10 mouse cellular contexts compared by ENCODE assay signal in genomic region chr13:30093086-30093485, GRCm38 (mm10). TPM values are rescaled to one million over a fixed set of nuclear protein-coding genes. Genes with fewer than 3 reads are reported as not detected.
DNase-seq lines count a peak whose midpoint lies in the region; ATAC-seq and TF ChIP-seq lines count a peak whose summit lies in the region.
"Had no signal": no experiment of that assay in that cellular context is flagged by ENCODE, and none has a peak within 500 bp of the region (broad histone marks: within the 10 kb centered on the region; RNA-seq: fewer than 3 reads in every experiment).

No protein-coding gene starts in this region.

- peak; percentile 1 to 17 for DNase-seq in kidney, postnatal 36 days
- no peak for DNase-seq in kidney, postnatal 14 days
- DNase-seq in CH12.LX (ENCODE audit: extremely low read depth): no peak
- DNase-seq in NIH3T3 (ENCODE audit: low read depth): peak; percentile 12

- H3K4me1 ChIP-seq in CH12.LX (ENCODE audit: control insufficient read depth in 1 of 2, insufficient read depth in 2 of 2): 0 out of 4 replicates have a peak, but pooled peaks cover 0 to 1% of the 10 kb centered on the region in 2 experiments
- no peaks in the 10 kb centered on the region for H3K4me1 ChIP-seq in neural tube, embryonic 15.5 days
- H3K4me1 ChIP-seq: limb, embryonic 12.5 days had no signal

- H3K79me2 ChIP-seq in CH12.LX (replicated peaks; ENCODE audit: control insufficient read depth, extremely low read depth, insufficient read depth, poor library complexity, severe bottlenecking): no peaks in the 10 kb centered on the region

- H3K27me3 ChIP-seq in CH12.LX (replicated peaks): no peaks in the 10 kb centered on the region
- no peaks in the 10 kb centered on the region for H3K27me3 ChIP-seq in neural tube, embryonic 15.5 days (replicated peaks)
- H3K27me3 ChIP-seq: limb, embryonic 12.5 days; stomach, embryonic 15.5 days had no signal

- no peak overlapping the region for H3K9ac ChIP-seq in CH12.LX (ENCODE audit: insufficient read depth, low read depth)
- no peak overlapping the region for H3K9ac ChIP-seq in neural tube, embryonic 15.5 days (replicated peaks)
- H3K9ac ChIP-seq: limb, embryonic 12.5 days; stomach, embryonic 15.5 days had no signal

- 46% methylated on average over 2 of the region's 2 CpGs for WGBS in neural tube, embryonic 15.5 days

- H3K4me3 ChIP-seq in CH12.LX (replicated peaks in 1 of 3; ENCODE audit: low read depth in 2 of 3, low read length in 2 of 3, poor library complexity in 1 of 3): no peak overlapping the region
- no peak overlapping the region for H3K4me3 ChIP-seq in neural tube, embryonic 15.5 days (replicated peaks)
- H3K4me3 ChIP-seq: limb, embryonic 12.5 days; myocyte; stomach, embryonic 15.5 days had no signal

- TF ChIP-seq CTCF in CH12.LX (conservative IDR thresholded peaks at IDR 0.05 in 1 of 2, IDR thresholded peaks at IDR 0.05 in 1 of 2; ENCODE audit: low read depth in 2 of 2, low read length in 2 of 2): peak; percentile 33 to 72

- in situ Hi-C loops in CH12.LX (cut with MboI; ENCODE audit: low pct_ligation_motif_present, low pct_unique_long_range_greater_than_20kb, low sequenced_read_pairs): no loop called here

- no peak for TF ChIP-seq POLR2A in CH12.LX (IDR thresholded peaks at IDR 0.05; ENCODE audit: low read depth, low read length)

- dilution Hi-C loops in CH12.LX (cut with MboI; ENCODE audit: extremely low pct_ligation_motif_present, extremely low pct_unique_long_range_greater_than_20kb, low sequenced_read_pairs): no loop called here

- peaks cover 8% of the 10 kb centered on the region for H3K9me3 ChIP-seq in CH12.LX (replicated peaks; ENCODE audit: low read length)
- no peaks in the 10 kb centered on the region for H3K9me3 ChIP-seq in neural tube, embryonic 15.5 days (replicated peaks)
- H3K9me3 ChIP-seq: limb, embryonic 12.5 days; stomach, embryonic 15.5 days had no signal

- peak; percentile 77 for TF ChIP-seq RAD21 in CH12.LX (IDR thresholded peaks at IDR 0.05; ENCODE audit: low read depth, low read length)

- H3K27ac ChIP-seq in CH12.LX (ENCODE audit: insufficient read depth, low read depth): no peak overlapping the region
- no peak overlapping the region for H3K27ac ChIP-seq in neural tube, embryonic 15.5 days (replicated peaks)
- H3K27ac ChIP-seq: limb, embryonic 12.5 days; stomach, embryonic 15.5 days had no signal

- no peak for TF ChIP-seq EP300 in CH12.LX (IDR thresholded peaks at IDR 0.05; ENCODE audit: low read length)

- H3K4me2 ChIP-seq in CH12.LX (ENCODE audit: insufficient read depth, low read depth, poor library complexity, severe bottlenecking): no peak overlapping the region
- H3K4me2 ChIP-seq in neural tube, embryonic 15.5 days: no peak overlapping the region
- H3K4me2 ChIP-seq: limb, embryonic 12.5 days; stomach, embryonic 15.5 days had no signal

- peak; percentile 83 for ATAC-seq in megakaryocyte progenitor cell, adult 5-6 weeks (replicated peaks; ENCODE audit: poor library complexity)
- no peak for ATAC-seq in neural tube, embryonic 15.5 days (ENCODE audit: low FRiP score)
- ATAC-seq in erythroid progenitor cell, adult 5-6 weeks (replicated peaks; ENCODE audit: low FRiP score, poor library complexity, severe bottlenecking): no peak

- no peaks in the 10 kb centered on the region for H3K36me3 ChIP-seq in CH12.LX (replicated peaks in 1 of 2; ENCODE audit: control insufficient read depth in 1 of 2, insufficient read depth in 1 of 2, low read length in 1 of 2)
- H3K36me3 ChIP-seq in neural tube, embryonic 15.5 days: no peaks in the 10 kb centered on the region
- H3K36me3 ChIP-seq: limb, embryonic 12.5 days; stomach, embryonic 15.5 days had no signal

TF ChIP-seq in CH12.LX, 34 proteins besides CTCF, POLR2A, EP300 and RAD21:
- TF ChIP-seq HCFC1 (IDR thresholded peaks at IDR 0.05; ENCODE audit: low read depth, low read length): no peak
- peak; percentile 69 for TF ChIP-seq SMC3 (IDR thresholded peaks at IDR 0.05; ENCODE audit: low read depth, low read length)
- TF ChIP-seq POLR2AphosphoS2 (IDR thresholded peaks at IDR 0.05; ENCODE audit: low read depth, low read length): no peak
- peak; percentile 56 for TF ChIP-seq ZC3H11A (IDR thresholded peaks at IDR 0.05; ENCODE audit: low read depth, low read length)
- TF ChIP-seq ELF1 (IDR thresholded peaks at IDR 0.05; ENCODE audit: low read depth, low read length): no peak

RNA-seq across cellular contexts. Expression of gene Mboat1, which starts 43.2 kb away (rescaled TPM):
- total RNA-seq in CH12.LX (2012; rRNA removed): 2.9 and 3.3 TPM in 2 replicates
- 0.23 and 0.63 TPM in 2 replicates for total RNA-seq in CH12.LX (2014; rRNA removed)
- 0.48 and 0.53 TPM in 2 replicates for polyA plus RNA-seq in CH12.LX (2012; ENCODE audit: insufficient read length, low read depth)
- total RNA-seq in megakaryocyte progenitor cell, adult 5-6 weeks (2015): 8.6 and 11.2 TPM in 2 replicates
- 8.5 and 9.6 TPM in 2 replicates for total RNA-seq in megakaryocyte progenitor cell, adult 5-6 weeks (2017)
- 2.3 and 8.7 TPM in 2 replicates for polyA plus RNA-seq in neural tube, embryonic 15.5 days (2015; fragmentation: Nextera tagmentation; extraction: Ambion mirVana)
- 0.84 and 6.1 TPM in 2 replicates for total RNA-seq in erythroid progenitor cell, adult 5-6 weeks (2015; ENCODE audit: low replicate concordance)
- 1.7 TPM in 1 of 2 replicates, not detected in the other for total RNA-seq in erythroid progenitor cell, adult 5-6 weeks (2017; ENCODE audit: low replicate concordance)

Comparison
In these comparisons a context has a peak if more than half of its experiments do, and no peak if none do; other contexts are left out.
1. DNase-seq: peak in kidney, postnatal 36 days (2 of 2) and NIH3T3 (single experiment); none in kidney, postnatal 14 days (single experiment) and CH12.LX (single experiment).